Mouse (Mus musculus): ENCODE results near the gene Pgd. TPM values are rescaled to one million over a fixed set of nuclear protein-coding genes. Genes with fewer than 3 reads are reported as not detected.
"Not testable (repeated sequence)": the region's sequence is repeated elsewhere in the genome, so short reads cannot be mapped to it uniquely, and the experiment has no call there.

Gene Pgd
- total RNA-seq, 2 experiments from 2014 or later: 14.6 to 14.8 TPM

DNA sequence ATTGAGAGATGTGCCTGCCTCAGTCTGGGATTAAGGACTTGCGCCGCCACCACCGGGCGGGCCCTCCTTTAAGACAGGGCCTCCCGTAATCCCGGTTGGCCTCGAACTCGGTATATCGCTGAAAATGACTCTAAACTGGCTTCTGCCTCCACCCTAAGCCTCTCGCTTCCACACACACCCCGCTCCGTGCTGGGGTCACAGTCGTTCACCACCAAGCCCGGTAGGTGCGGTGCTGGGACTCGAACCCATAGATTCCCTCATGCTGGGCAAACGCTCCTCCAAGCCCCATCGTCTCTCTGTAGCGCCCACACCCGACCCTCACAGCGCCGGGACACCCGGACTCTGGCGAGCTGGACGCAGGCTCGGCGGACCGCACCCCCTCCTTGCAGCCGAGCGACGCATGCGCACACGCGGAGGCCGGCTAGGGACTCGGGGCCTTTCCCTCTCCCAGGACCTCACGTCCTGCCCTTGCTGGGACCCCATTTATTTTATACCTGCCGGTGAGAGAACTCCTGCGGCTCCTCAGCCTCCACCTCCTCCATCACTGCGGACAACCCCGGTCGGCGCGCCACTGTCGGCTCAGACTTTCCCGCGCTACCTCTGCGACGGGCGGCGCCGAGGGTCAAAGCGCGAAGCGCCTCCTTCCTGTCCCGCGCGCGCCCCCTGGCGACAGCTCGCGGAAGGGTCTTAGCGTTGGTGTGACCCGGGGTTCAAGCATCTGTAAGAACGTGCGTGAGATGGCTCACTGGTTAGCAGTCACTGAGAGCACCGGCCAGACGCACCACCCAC lies 29.4 kb downstream of the Pgd start, which contains the start of gene Cenps:
Cenps (minus strand) TSS at position 648 of the 789 bp plus-strand sequence.
- peak; percentile 84 to 87 for DNase-seq
- intact Hi-C loops (cut with DNase I): no loop called here

DNA sequence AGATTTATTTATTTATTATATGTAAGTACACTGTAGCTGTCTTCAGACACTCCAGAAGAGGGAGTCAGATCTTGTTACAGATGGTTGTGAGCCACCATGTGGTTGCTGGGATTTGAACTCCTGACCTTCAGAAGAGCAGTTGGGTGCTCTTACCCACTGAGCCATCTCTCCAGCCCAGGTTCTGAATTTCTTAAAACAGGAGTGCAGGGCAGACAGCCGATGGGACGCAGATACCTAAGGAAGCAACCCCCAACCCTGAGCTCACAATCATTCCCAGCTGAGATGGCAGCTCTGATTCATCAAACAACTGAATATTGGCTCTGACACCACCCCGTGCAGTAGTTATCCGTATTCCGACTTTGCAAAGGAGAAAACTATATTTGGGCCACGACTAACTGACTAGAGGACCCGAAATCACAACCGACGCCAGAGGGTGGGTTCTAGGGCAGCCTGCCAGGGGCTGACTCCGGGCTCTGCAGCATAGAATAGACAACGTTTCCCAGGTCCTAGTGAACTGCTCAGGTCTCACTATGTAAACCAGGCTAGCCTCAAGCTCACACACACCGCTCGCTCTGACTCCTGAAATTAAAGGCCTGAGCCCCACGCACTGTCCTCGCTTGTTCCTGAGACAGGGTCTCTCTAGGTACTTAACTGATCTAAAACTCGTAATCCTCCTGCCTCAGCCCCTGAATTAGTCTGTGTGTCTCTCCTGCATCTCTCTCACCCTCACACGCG lies 30.3 kb downstream of the Pgd start:
- no peak for DNase-seq
- intact Hi-C loops (cut with DNase I): no loop called here

DNA sequence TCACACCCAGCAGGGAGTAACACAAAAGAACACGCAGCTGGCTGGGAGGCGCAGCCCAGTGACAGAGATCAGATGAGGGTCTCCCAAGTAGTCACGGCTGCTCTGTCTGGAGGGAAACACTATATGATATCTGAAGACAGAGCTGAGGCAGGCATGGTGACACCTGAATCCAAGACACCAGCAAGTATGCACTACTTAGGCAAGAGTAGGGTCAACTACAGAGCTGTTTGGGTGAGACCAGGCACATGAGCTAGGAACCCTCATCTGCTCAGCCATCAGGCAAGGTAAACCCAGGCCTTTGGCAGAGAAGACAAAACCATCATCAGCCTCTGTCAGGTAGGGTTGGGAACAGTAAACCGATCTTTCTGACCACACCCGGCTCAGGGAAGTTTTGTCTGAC lies 33.2 kb downstream of the Pgd start:
- intact Hi-C loops (cut with DNase I): loop anchor here (5.0 kb wide), 1 partner anchor 431 kb away; no protein-coding TSS in a partner anchor
- DNase-seq: no peak

DNA sequence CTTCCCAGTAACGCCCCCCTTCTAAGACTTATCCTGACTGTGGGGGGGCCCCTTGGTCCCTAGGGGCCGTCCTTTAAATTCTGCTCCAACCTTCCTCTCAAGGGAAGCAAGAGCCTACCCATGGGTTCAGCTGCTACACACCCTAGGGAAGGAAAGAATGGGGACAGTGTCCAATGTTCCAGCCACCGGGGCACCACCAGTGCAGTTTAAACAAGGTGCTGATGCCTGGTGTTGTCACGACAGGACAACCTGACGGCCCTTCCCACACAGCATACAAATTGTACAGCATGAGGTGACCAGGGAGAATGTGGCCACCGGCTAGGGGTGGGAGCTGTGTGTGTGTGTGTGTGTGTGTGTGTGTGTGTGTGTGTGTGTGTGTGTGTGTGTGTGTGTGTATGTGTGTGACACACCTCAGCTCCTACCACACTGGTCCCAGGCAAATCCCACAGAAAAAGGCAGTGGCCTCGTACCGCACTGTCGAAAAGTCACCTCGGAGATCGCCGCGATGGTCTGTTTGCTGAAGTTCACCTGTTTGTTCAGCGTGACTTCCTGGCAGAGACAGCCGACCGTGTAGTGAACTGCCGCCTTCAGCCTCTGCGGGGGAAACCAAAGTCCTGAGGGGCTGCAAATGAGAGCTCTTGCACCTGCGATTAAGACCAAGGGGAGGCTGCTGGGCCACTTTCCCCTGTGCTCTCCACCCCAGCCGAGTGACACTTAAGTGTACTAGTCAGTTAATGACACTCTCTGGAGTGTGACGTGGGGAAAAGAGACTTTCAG lies 34.6 kb downstream of the Pgd start:
- intact Hi-C loops (cut with DNase I): loop anchor here (5.0 kb wide), 1 partner anchor 430 kb away; no protein-coding TSS in a partner anchor
- DNase-seq: no peak

DNA sequence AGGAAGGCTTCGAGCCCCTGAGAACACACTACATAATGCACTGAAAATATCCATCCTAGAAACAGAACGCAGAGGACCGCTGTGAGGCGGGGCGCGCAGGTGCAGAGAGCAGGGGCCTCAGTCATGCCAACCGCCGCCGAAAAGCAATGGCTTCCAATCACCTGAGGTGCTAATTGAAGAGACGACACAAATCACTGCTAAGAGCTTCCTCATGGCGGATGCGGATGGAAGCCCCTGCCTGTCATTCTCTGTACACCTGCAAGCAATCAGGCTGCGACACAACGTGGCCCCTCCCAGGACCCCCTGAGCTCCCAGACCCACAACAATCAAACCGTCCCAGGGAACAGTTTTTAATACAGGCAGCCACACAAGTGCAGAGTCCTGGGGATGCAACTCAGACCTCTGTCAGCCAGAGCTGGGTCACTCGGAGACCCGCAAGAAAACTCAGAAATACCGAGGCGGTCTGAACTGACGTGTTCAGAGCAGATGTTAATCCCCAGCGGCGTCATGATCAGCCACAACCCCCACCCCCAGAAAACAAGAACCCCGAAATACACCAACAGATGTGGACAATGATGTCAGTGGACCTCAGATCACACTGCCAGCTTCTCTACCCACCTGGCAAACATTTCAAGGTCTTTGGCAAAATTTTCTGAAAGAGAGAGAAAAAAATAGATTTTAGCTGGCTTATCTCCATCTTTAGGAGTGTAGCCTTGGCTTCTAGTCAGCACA lies 35.4 kb downstream of the Pgd start:
- intact Hi-C loops (cut with DNase I): loop anchor here (5.0 kb wide), 1 partner anchor 429 kb away; no protein-coding TSS in a partner anchor
- no peak for DNase-seq

DNA sequence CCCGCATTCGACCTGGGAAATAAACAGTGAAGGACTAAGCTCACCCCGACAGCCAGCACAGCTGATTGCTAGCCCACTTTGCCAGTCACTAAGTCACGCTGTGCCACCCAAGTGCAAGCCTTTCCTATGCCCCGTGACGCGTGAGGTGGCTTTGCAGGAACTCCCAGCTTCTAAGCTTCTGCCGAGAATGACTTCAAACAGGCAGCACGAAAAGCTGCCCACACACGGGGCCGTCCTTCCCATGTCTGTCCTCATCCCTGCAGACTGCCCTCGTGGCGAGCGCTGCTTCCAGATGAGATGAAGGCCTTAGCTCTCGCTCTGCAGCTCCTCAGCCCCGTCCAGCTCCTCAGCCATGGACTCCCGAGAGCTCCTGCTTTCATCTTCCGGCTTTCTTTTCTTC lies 38.1 kb downstream of the Pgd start:
- intact Hi-C loops (cut with DNase I): no loop called here
- no peak for DNase-seq

DNA sequence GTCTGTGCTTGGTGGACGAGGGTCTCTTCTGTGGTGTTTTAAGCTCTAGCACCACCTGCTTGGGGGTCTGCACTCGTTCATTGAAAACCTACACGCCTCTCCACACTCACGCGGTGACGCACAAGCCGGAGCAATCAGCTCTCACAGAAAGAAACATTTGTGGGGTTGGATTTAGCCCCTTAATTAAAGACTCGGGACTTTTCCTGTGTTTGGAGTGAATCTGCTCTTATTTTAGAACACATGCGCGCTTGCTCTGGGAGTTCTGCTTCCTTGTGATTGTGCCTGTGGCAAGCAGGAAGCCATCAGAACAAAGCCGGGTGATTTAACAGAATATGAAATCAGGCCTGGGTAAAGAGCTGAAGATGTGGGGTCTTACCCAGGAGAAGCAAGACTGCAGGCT lies 39.9 kb downstream of the Pgd start, which contains the start of gene Cort:
Cort (minus strand) TSS at position 101 of the 400 bp plus-strand sequence.
- intact Hi-C loops (cut with DNase I): no loop called here
- no peak for DNase-seq

- DNase-seq: no peak
- intact Hi-C loops (cut with DNase I): no loop called here
Measured at GRCm38 (mm10) chr4:149126115-149126509, 40.5 kb downstream of the Pgd start.

- intact Hi-C loops (cut with DNase I): no loop called here
- DNase-seq: no peak
Measured at GRCm38 (mm10) chr4:149125341-149126114, 41.0 kb downstream of the Pgd start.

DNA sequence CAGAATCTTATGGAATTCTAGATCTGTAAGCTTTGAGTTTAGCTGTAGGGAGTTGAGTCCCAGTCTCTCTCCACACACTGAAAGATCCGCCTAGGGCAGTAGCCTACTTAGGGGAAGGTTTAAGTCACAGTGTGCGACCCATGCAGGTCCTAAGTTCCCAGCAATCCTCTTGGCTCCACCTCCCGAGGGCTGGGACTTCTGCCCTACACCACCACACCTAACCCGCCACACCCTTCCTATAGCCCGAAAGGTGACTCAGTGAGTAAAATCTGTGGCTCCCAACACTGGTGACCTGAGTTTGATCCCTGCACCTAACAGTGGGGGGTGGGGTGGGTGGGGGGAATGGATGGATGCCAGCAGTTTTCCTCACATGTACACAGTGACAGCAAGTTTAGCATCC lies 43.1 kb downstream of the Pgd start:
- intact Hi-C loops (cut with DNase I): no loop called here
- no peak for DNase-seq

DNA sequence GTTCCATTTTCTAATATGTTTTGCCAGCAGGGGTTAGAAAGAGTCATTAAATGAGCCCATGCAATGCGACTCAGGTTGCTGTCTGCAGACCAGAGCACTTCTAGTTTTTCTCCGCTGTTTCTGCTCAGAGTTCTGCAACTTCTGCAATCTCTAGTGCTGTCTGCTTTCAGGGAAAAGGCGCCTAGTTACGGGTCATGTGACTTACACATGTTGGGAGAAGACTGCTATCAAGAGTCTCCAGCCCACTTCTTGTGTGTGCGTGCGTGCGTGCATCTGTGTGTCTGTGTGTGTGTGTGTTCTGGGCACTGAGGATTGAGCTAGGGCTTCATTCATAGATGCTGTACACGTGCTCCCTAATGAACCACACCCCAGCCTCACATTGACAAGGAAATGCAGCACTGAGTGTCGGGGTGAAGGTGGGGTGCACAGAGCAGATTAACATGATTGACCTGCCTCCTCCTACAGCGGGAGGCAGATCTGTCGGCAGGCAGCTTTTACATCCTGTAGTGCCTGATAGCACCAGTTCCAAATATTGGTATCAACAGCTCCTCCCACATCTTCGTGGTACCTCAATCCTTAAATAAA lies 46.5 kb downstream of the Pgd start:
- intact Hi-C loops (cut with DNase I); DNase-seq: not testable (repeated sequence)

DNA sequence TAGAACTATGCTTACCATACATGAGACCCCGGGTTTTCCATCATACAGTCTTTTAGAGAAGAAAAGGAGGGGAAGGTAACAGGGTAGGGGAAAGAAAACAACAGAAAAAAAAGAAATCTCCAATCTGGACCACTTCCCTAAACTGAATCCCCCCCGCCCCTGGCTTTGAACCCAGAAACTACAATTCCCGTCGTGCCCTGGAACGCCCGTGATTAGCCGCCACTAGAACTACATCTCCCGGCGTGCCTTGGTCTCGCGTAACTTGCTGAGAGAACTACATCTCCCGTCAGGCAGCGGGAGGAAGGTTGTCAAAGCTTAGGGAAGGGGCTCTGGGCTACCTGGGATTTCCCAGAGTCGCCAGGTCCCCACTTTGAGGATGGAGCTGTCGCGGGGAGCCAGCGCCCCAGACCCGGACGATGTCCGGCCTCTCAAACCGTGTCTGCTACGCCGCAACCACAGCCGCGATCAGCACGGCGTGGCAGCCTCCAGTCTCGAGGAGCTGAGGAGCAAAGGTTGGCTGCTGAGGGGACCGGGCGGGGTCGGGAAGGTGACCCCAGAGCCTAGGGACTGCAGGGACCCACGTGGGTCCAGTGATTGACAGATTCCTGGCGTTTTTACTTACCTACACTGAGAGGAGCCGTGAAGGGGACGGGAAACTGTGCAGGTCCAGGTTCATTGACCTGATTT lies 62.6 kb downstream of the Pgd start, which contains the start of gene Dffa:
Dffa (plus strand) TSS at position 272 of the 687 bp plus-strand sequence.
- intact Hi-C loops (cut with DNase I): no loop called here

GRCm38 (mm10) chr4:149101456-149101855 lies 65.1 kb downstream of the Pgd start:
- intact Hi-C loops (cut with DNase I): no loop called here
- DNase-seq: no peak

More for the DNA sequence above, 62.6 kb downstream of the Pgd start, which contains the start of gene Dffa:
- peak; percentile 86 to 87 for DNase-seq

- DNase-seq; intact Hi-C loops (cut with DNase I): not testable (repeated sequence)
Measured at GRCm38 (mm10) chr4:149100449-149100848, 66.1 kb downstream of the Pgd start.
